Mouse (Mus musculus) midbrain, postnatal 0 days (tissue): ENCODE data around the gene B3gnt9. TPM values are rescaled to one million over a fixed set of nuclear protein-coding genes. Genes with fewer than 3 reads are reported as not detected.

ENCODE experiments used
- ATAC-seq: fragments of 200-750 bp; cut with Nextera tagmentation; 2 replicates; pipeline ENCODE4 v1.8.0; 2017; ENCODE audit warnings: moderate number of reproducible peaks, mild to moderate bottlenecking, moderate TSS enrichment, moderate library complexity; ENCODE audit not compliant: low FRiP score
- DNase-seq: peaks from one replicate; pipeline ENCODE4 v3.0.0-alpha.2; 2015; ENCODE audit warnings: low spot score
- H3K27ac ChIP-seq: fragments of 300-500 bp; sonication (generic); 2 replicates; pipeline ENCODE4 v1.5.1; 2014; ENCODE audit warnings: low read depth, mild to moderate bottlenecking, low read length, mixed read lengths
- H3K27me3 ChIP-seq: fragments of 300-500 bp; sonication (generic); 2 replicates; pipeline ENCODE4 v1.6.1; 2014; ENCODE audit warnings: low read length, control low read depth, mixed read lengths; ENCODE audit not compliant: insufficient read depth
- H3K36me3 ChIP-seq: fragments of 300-500 bp; sonication (generic); 2 replicates; pipeline ENCODE4 v1.6.1; 2014; ENCODE audit warnings: low read length, control low read depth, mixed read lengths; ENCODE audit not compliant: insufficient read depth
- H3K4me1 ChIP-seq: fragments of 300-500 bp; sonication (generic); 2 replicates; pipeline ENCODE4 v1.6.1; 2014; ENCODE audit warnings: mild to moderate bottlenecking, control low read depth, antibody characterized with exemption, low read length, mixed read lengths; ENCODE audit not compliant: insufficient read depth
- H3K4me2 ChIP-seq: fragments of 300-500 bp; sonication (generic); 2 replicates; pipeline ENCODE4 v1.6.1; 2014; ENCODE audit warnings: low read depth, mild to moderate bottlenecking, low read length, mixed read lengths; ENCODE audit not compliant: poor library complexity, severe bottlenecking
- H3K4me3 ChIP-seq: fragments of 300-500 bp; sonication (generic); 2 replicates; pipeline ENCODE4 v1.5.1; 2014; ENCODE audit warnings: low read depth, mild to moderate bottlenecking, low read length, moderate library complexity
- H3K9ac ChIP-seq: fragments of 300-500 bp; sonication (generic); replicated peaks from 2 replicates; pipeline ENCODE4 v1.6.1; 2014; ENCODE audit warnings: mild to moderate bottlenecking, low read length, moderate library complexity, mixed read lengths; ENCODE audit not compliant: poor library complexity, severe bottlenecking
- H3K9me3 ChIP-seq: fragments of 300-500 bp; sonication (generic); 2 replicates; pipeline ENCODE4 v1.6.1; 2016; ENCODE audit warnings: low read length, control low read depth
- CTCF ChIP-seq: IDR thresholded peaks from 2 replicates; pipeline ENCODE4 v1.5.1; 2016; ENCODE audit warnings: antibody characterized with exemption, mild to moderate bottlenecking
- WGBS: fragments of 180-500 bp; shearing (Covaris S2); extraction: QIAGEN DNeasy Blood & Tissue Kit; methylation state at CpG from one replicate; pipeline ENCODE4 v1.1.7; 2014; 5-methylcytosine and 5-hydroxymethylcytosine counted together
- polyA plus RNA-seq: library from polyadenylated mRNA; unstranded; fragments of >200 nt; fragmentation: Nextera tagmentation; extraction: Ambion mirVana; gene quantifications from 2 replicates; pipeline ENCODE4 v1.2.1, GENCODE M21; 2015
- total RNA-seq: library from RNA; depleted of rRNA; stranded (reverse); fragments of >200 nt; gene quantifications from 2 replicates; pipeline ENCODE4 v1.2.3, GENCODE M21; 2014

Gene B3gnt9
- total and polyA plus RNA-seq, 2 experiments from 2014 or later, result 9.5 to 14.2 TPM

GRCm38 (mm10) chr8:105280567-105280966, 25.6 kb upstream of the B3gnt9 start:
- ATAC-seq, result no peak
- TF ChIP-seq CTCF, result no peak
- no peak overlapping the region for H3K4me2 ChIP-seq
- peaks cover 13% of the 10 kb centered on the region for H3K4me1 ChIP-seq
- no peak overlapping the region for H3K4me3 ChIP-seq
- no peak for DNase-seq
- H3K9me3 ChIP-seq, result no peaks in the 10 kb centered on the region
- H3K27me3 ChIP-seq, result no peaks in the 10 kb centered on the region
- no peak overlapping the region for H3K27ac ChIP-seq
- H3K9ac ChIP-seq, result no peak overlapping the region
- peaks cover 37% of the 10 kb centered on the region for H3K36me3 ChIP-seq
- WGBS, result 58% methylated on average over 3 of the region's 3 CpGs

- no peak overlapping the region for H3K9ac ChIP-seq
- WGBS, result 7% methylated on average over 28 of the region's 28 CpGs
- H3K9me3 ChIP-seq, result no peaks in the 10 kb centered on the region
- peaks cover 14% of the 10 kb centered on the region; the same call in 1 of the 2 replicates for H3K27me3 ChIP-seq
- H3K27ac ChIP-seq, result no peak overlapping the region
- peak; percentile 53 for TF ChIP-seq CTCF
- peak; percentile 38; the same call in 1 of the 2 replicates for ATAC-seq
- peaks cover 14% of the 10 kb centered on the region for H3K4me1 ChIP-seq
- H3K4me3 ChIP-seq, result peak overlapping the region; percentile 18; the same call in 1 of the 2 replicates
- peak; percentile 81 for DNase-seq
- peaks cover 32% of the 10 kb centered on the region for H3K36me3 ChIP-seq
- peak overlapping the region; percentile 42 for H3K4me2 ChIP-seq
These were observed 24.0 kb upstream of the B3gnt9 start for GRCm38 (mm10) chr8:105278911-105279334.

GRCm38 (mm10) chr8:105276292-105277120, 21.6 kb upstream of the B3gnt9 start:
- no peak for DNase-seq
- WGBS, result 4% methylated on average over 30 of the region's 30 CpGs
- Histone ChIP-seq H3K4me3 (peak overlapping the region; percentile 47), H3K4me1 (peaks cover 14% of the 10 kb centered on the region), H3K27ac (0 out of 2 replicates have a peak overlapping the region, but pooled peaks have one; percentile 38), H3K9ac (peak overlapping the region; percentile 60), H3K36me3 (peaks cover 13% of the 10 kb centered on the region), H3K27me3 (peaks cover 31% of the 10 kb centered on the region), H3K9me3 (no peaks in the 10 kb centered on the region), H3K4me2 (peak overlapping the region; percentile 89)
- ATAC-seq, result peak; percentile 65
- no peak for TF ChIP-seq CTCF

- H3K4me1 ChIP-seq, result peaks cover 14% of the 10 kb centered on the region
- 3% methylated on average over 10 of the region's 10 CpGs for WGBS
- H3K36me3 ChIP-seq, result peaks cover 10% of the 10 kb centered on the region
- peak within 1 kb of the TSS; percentile 60 for H3K9ac ChIP-seq
- peaks cover 37% of the 10 kb centered on the region for H3K27me3 ChIP-seq
- no peak for TF ChIP-seq CTCF
- DNase-seq (no peak), ATAC-seq (no peak)
- 0 out of 2 replicates have a peak within 1 kb of the TSS, but pooled peaks have one; percentile 38 for H3K27ac ChIP-seq
- H3K4me2 ChIP-seq, result peak within 1 kb of the TSS; percentile 89
- peak within 1 kb of the TSS; percentile 47 for H3K4me3 ChIP-seq
- H3K9me3 ChIP-seq, result no peaks in the 10 kb centered on the region
These were observed 20.9 kb upstream of the B3gnt9 start, which contains the start of gene Nol3 for GRCm38 (mm10) chr8:105275840-105276239. Gene Nol3, plus strand, starts transcription at chr8:105276140.

- 0 out of 2 replicates have a peak, but pooled peaks have one; percentile 12 for TF ChIP-seq CTCF
- no peak for ATAC-seq
- H3K27me3 ChIP-seq, result peaks cover 41% of the 10 kb centered on the region
- DNase-seq, result no peak
- 0 out of 2 replicates have a peak overlapping the region, but pooled peaks have one; percentile 24 for H3K9ac ChIP-seq
- H3K36me3 ChIP-seq, result peaks cover 7% of the 10 kb centered on the region
- H3K27ac ChIP-seq, result no peak overlapping the region
- WGBS, result 5% methylated on average over 11 of the region's 11 CpGs
- peaks cover 19% of the 10 kb centered on the region for H3K4me1 ChIP-seq
- no peaks in the 10 kb centered on the region for H3K9me3 ChIP-seq
- H3K4me3 ChIP-seq, result peak overlapping the region; percentile 47
- H3K4me2 ChIP-seq, result peak overlapping the region; percentile 89
These were observed 20.4 kb upstream of the B3gnt9 start for GRCm38 (mm10) chr8:105275387-105275786.

- Histone ChIP-seq H3K9ac (no peak overlapping the region), H3K36me3 (no peaks in the 10 kb centered on the region), H3K4me1 (peaks cover 9% of the 10 kb centered on the region), H3K4me3 (0 out of 2 replicates have a peak overlapping the region, but pooled peaks have one; percentile 5), H3K4me2 (peak overlapping the region; percentile 35; the same call in 1 of the 2 replicates), H3K27me3 (peaks cover 66% of the 10 kb centered on the region), H3K27ac (no peak overlapping the region), H3K9me3 (no peaks in the 10 kb centered on the region)
- no peak for ATAC-seq
- WGBS, result 3% methylated on average over 11 of the region's 11 CpGs
- TF ChIP-seq CTCF, result peak; percentile 17; the same call in 1 of the 2 replicates
- DNase-seq, result no peak
These were observed 15.9 kb upstream of the B3gnt9 start for GRCm38 (mm10) chr8:105270916-105271186.
